ENCODE assay signal across 26 mouse cellular contexts in the genomic region with DNA sequence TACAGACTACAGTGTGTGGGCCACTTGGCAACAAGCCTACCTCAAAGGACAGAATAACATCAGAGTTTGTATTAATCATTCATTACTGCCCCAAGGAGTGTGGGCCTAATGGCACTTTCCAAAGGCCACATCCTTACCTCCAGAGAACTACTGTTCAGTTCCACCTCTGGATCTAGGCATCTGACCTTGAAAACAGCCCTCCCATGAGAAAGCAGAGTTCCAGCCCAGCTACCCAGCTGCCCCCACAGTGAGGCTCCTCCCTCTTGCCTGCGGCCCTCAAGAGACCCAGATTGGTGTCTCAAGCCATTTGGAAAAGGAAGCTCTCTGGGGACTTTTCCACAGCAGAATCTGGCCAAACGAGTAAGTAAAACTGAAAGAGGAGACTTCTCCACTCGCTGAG. TPM values are rescaled to one million over a fixed set of nuclear protein-coding genes. Genes with fewer than 3 reads are reported as not detected.
"Had no signal": no experiment of that assay in that cellular context is flagged by ENCODE, and none has a peak within 500 bp of the region (broad histone marks: within the 10 kb centered on the region; RNA-seq: fewer than 3 reads in every experiment).

TSS of gene Defb42 (plus strand) at position 301 of the 400 bp plus-strand sequence.

- DNase-seq: kidney, adult 9 months; kidney, postnatal 36 days; left cerebral cortex, postnatal 4 days; liver, postnatal 0 days; lung, embryonic 14.5 days; right cerebral cortex, adult 18-20 months; right cerebral cortex, postnatal 14 days; right cerebral cortex, postnatal 4 days; thymus, adult 2 months; thymus, postnatal 14 days; thymus, postnatal 4 days had no signal

- H3K4me1 ChIP-seq: limb, embryonic 12.5 days; limb, embryonic 15.5 days; midbrain, embryonic 12.5 days; midbrain, embryonic 15.5 days; neural tube, embryonic 12.5 days; neural tube, embryonic 15.5 days had no signal

- H3K36me3 ChIP-seq: limb, embryonic 12.5 days; limb, embryonic 15.5 days; midbrain, embryonic 12.5 days; midbrain, embryonic 15.5 days; neural tube, embryonic 12.5 days; neural tube, embryonic 15.5 days had no signal

- H3K9me3 ChIP-seq: limb, embryonic 12.5 days; limb, embryonic 15.5 days; midbrain, embryonic 12.5 days; midbrain, embryonic 15.5 days; neural tube, embryonic 12.5 days; neural tube, embryonic 15.5 days had no signal

- H3K4me2 ChIP-seq: limb, embryonic 12.5 days; limb, embryonic 15.5 days; liver, embryonic 11.5 days; lung, embryonic 14.5 days; midbrain, embryonic 12.5 days; midbrain, embryonic 15.5 days; neural tube, embryonic 12.5 days; neural tube, embryonic 15.5 days had no signal

- ATAC-seq: liver, postnatal 0 days; lung, postnatal 0 days; midbrain, embryonic 15.5 days had no signal

- H3K9ac ChIP-seq: limb, embryonic 12.5 days; limb, embryonic 15.5 days; liver, embryonic 14.5 days; liver, postnatal 0 days; lung, embryonic 14.5 days; midbrain, embryonic 12.5 days; midbrain, embryonic 15.5 days; neural tube, embryonic 12.5 days; neural tube, embryonic 15.5 days had no signal

- H3K27me3 ChIP-seq: limb, embryonic 12.5 days; limb, embryonic 15.5 days; midbrain, embryonic 12.5 days; midbrain, embryonic 15.5 days; neural tube, embryonic 12.5 days; neural tube, embryonic 15.5 days had no signal

- H3K27ac ChIP-seq: limb, embryonic 12.5 days; limb, embryonic 15.5 days; liver, embryonic 14.5 days; macrophage; midbrain, embryonic 12.5 days; midbrain, embryonic 15.5 days; neural tube, embryonic 12.5 days; neural tube, embryonic 15.5 days; stomach, postnatal 0 days had no signal

- H3K4me3 ChIP-seq: limb, embryonic 12.5 days; limb, embryonic 15.5 days; midbrain, embryonic 12.5 days; midbrain, embryonic 15.5 days; neural tube, embryonic 12.5 days; neural tube, embryonic 15.5 days had no signal

RNA-seq across cellular contexts. Expression of gene Defb42, which starts in this region (rescaled TPM):
- total RNA-seq: layer of hippocampus, postnatal 14 days; left cerebral cortex, postnatal 14 days; left cerebral cortex, postnatal 4 days; megakaryocyte, adult 5-6 weeks had no signal
- polyA plus RNA-seq: limb, embryonic 12.5 days; limb, embryonic 15.5 days; liver, embryonic 14.5 days; liver, postnatal 0 days; lung, embryonic 14.5 days; lung, postnatal 0 days; macrophage; midbrain, embryonic 12.5 days; midbrain, embryonic 15.5 days; neural tube, embryonic 12.5 days; stomach, embryonic 14.5 days had no signal
